Mouse (Mus musculus): ENCODE results near the gene E130308A19Rik. TPM values are rescaled to one million over a fixed set of nuclear protein-coding genes. Genes with fewer than 3 reads are reported as not detected.

The E130308A19Rik gene
- total RNA-seq, 4 experiments from 2014 or later: 15.8 to 21.1 (median 18.8) TPM

GRCm38 (mm10) chr4:59684306-59684705, 58.3 kb downstream of the E130308A19Rik start:
- no peak for DNase-seq

- no peak for DNase-seq
Observed at GRCm38 (mm10) chr4:59686716-59687115, 60.7 kb downstream of the E130308A19Rik start.

DNA sequence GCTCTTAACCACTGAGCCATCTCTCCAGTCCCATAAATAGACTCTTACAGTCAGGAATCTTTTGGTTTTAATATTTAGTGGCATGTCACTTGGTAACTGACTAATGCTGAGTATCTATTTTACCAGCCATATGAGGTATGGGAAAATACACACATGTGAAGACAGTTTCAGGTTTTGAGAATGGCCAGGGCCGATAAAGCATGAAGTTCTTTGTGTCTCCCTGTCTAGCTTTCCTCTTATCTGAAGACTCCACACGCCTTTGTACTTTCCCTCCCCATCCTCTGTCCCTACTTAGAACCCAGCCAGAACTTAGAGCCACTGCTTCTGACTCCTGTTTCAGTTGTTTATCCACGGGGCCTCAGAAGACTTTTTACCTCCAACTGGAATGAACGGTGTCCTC, 63.0 kb downstream of the E130308A19Rik start:
- DNase-seq: no peak

GRCm38 (mm10) chr4:59690145-59690544, 64.1 kb downstream of the E130308A19Rik start:
- DNase-seq: no peak

DNA sequence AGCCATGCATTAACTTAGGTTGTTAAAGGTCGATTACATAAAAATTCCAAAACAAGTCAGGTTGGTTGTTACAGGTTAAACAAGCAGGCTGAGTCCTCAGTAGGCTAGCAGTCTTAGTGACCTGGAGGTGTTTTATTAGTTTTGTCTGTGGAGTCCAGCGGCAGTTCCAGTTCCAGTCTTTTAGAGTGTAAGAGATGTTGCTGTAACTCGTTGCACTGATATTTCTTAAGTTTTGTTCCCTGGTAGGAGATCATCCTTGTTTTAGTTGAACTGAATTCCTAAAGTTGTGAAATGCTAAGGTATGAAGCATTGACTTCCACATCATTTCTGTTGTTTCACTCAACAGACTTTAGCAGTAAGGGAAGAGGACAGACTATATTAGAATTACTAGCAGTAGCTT, 70.8 kb downstream of the E130308A19Rik start:
- DNase-seq: no peak

GRCm38 (mm10) chr4:59697869-59698268, 71.9 kb downstream of the E130308A19Rik start:
- no peak for DNase-seq

DNA sequence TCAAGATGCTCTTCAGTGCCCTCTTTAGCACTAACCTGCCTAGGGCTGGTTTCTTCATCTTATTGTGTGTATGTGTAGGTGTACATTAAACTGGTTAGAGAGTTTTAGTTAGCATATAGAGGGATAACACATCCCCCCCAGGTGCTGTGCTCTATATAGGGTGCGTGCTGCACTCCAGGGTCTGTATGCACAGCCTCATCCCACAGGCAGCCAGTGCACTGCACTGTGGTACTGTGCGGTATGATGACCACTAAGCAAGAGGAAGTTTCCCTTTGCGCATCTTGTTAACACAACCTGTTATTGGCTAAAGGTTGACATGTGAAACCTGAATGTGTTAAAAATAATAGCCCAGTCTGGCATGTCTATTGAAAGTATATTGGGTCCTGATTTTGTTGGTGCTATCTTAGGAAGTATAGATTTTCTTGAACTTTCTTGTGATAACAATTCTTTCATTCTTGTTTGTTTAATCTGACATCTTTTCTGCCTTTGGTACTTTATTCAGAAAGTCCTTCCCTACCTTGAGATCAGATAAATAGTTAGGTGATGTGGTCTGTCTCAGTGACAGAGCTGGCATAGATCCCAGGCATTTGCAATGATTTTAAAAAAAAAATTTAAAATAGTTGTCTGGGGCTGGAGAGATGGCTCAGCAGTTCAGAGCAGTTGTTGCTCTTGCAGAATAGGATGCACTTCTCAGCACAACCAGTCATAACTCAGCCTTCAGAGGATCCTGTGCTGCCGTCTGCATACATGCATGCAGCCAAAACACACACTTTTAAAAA, 73.2 kb downstream of the E130308A19Rik start:
- DNase-seq: no peak

DNA sequence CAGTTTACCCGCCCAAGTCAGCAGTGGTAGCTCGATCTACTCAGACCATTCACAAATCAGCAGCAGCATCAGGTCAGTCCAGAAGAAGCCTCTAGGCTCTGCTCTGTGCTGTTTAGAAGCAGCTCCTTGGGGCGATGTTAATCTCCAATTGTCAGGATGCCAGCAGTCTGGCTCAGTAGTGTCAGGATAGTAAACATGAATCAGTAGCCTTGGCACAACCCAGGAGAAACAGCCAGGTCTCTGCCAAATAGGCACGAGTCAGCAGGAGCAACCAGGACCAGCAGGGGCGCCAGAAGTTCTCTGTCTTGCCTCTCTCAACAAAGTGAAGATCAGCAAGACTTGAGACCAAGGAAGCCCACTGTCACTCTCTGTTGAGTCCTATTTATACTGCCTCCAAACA, 83.3 kb downstream of the E130308A19Rik start:
- peak; percentile 73 for DNase-seq

- no peak for DNase-seq
Observed at GRCm38 (mm10) chr4:59710736-59711389, 84.9 kb downstream of the E130308A19Rik start.

- DNase-seq: no peak
Observed at GRCm38 (mm10) chr4:59712451-59712850, 86.4 kb downstream of the E130308A19Rik start.

DNA sequence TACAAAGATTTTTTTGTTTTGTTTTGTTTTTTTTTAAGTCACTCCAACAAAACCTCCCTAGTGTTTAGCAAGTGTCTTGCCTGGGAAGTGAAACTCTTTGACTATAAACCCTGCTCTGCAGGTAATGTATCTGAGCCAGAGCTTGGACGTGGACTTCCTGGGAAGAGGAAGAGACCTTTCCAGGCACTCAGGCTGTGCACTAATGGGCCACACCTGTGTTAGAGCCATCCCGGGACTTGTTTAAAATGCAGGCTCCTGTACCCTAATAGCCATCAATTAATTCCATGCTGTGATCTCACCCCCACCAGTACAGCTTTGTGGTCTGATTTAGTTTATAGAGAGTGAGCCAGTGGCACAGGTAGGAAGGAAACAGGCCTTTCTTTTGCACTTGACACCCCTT, 86.9 kb downstream of the E130308A19Rik start:
- DNase-seq: no peak

- DNase-seq: no peak
Observed at GRCm38 (mm10) chr4:59714472-59714871, 88.5 kb downstream of the E130308A19Rik start.

GRCm38 (mm10) chr4:59714926-59715325, 88.9 kb downstream of the E130308A19Rik start:
- no peak for DNase-seq

GRCm38 (mm10) chr4:59715531-59715930, 89.5 kb downstream of the E130308A19Rik start:
- DNase-seq: no peak

DNA sequence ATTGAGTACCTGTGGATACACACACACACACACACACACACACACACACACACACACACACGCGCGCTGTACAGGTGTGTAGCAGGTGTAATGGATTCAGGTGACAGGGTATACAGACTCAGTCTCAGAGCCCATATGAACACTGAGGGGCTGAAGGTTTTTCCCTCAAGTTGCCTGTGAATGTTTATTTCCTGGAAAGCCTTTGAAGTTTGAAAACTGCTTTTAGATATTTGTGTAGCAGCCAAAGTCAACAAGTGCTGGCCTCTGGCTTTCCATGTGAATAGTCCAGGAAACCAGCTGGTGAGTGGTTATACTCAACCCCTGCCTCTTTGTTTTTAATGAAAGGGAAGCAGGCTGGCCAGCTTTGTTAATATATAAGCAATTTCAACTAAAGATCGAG, 91.3 kb downstream of the E130308A19Rik start:
- DNase-seq: no peak

DNA sequence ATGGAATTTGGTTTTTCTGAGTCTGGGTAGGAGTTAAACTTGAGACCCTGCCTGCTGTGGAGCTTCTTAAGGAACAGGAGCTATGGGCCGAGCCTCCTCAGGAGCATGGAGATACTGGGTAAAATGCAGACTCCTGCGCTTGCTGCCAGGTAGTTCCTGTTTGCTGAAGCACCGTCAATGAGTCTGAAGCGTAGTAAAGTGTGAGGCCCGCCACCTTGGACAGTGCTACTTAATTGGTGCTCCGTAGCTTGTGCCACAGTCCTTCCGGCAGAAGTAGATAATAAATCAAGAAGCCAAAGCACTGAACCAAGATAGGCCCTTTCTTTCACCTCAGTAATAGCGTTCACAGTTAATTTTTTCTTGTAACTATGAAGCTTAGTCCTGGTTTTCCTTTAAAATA, 92.5 kb downstream of the E130308A19Rik start:
- DNase-seq: no peak

GRCm38 (mm10) chr4:59719481-59720355, 93.7 kb downstream of the E130308A19Rik start:
- no peak for DNase-seq

DNA sequence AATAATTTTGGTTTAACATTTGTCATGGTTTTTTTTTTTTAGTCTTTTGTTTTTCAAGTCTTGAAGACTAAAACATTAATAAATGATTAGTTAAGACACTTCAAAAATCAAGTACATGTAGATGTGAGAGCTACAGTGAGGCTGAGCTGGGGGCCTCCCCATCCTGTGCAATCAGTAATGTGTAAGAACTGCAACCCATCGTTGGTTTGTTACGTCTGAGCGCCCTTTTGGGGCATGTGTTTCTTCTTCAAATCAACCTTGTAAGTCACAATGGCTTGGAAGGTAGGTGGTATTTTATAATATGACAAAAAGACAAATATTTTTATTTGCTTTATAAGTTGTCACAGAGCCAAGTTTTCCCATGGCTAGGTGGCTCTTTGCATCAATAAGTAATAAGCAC, 95.8 kb downstream of the E130308A19Rik start:
- no peak for DNase-seq

- no peak for DNase-seq
Observed at GRCm38 (mm10) chr4:59725579-59725978, 99.6 kb downstream of the E130308A19Rik start.

GRCm38 (mm10) chr4:59726501-59726900, 100.5 kb downstream of the E130308A19Rik start:
- DNase-seq: no peak

DNA sequence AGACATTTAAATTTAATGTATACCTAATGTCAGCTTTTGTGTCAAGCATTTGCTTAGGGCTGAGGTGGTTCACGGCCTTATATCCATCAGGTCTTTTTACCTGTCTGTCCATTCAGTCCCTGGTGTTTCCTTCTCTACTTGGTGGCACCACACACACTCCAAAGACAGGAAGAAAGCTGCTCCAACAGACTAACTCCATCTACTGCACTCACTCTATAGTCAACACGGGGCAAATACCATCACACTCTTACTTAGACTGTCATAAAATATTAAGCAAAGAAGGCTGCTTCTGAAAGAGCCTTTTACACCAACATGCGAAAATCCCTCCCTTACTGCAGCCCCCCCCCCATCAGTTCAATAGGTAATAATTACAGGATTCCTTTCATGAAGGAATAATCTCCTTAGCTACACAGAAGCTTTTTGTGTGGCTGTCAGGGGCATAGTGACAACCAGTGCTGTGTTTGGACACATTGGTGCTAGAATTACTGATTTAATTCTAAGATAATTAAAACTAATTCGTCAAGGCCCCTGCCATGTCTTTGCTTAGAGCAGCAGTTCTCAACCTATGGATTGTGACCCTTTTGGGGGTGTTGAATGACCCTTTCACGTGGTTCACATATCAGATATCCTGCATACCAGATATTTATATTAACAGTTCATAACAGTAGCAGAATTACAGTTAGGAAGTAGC, 101.3 kb downstream of the E130308A19Rik start:
- no peak for DNase-seq

DNA sequence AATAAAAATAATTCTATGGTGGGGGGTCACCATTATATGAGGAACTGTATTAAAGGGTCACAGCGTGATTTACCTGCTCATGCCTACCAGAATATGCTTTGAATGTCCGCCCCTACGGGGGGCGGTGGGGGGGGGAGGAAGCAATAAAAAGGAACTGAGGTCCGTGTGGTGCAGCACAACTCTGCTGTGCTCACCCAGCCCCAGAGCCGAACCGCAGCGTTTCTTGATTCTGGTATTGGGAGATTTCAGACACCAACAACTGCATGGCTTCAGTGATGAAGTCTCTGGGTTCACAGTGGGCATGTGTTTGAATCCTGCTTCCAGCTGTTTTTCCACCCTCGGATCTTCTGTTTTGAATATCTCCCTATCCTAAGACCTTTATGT, 101.9 kb downstream of the E130308A19Rik start:
- no peak for DNase-seq

Data from adrenal gland, adult 8-10 months (tissue).